Mouse (Mus musculus) layer of hippocampus, postnatal 10 days (tissue): ENCODE measurements around the gene Camk1. TPM values are rescaled to one million over a fixed set of nuclear protein-coding genes. Genes with fewer than 3 reads are reported as not detected.

Experiments
- DNase-seq, 2 experiments: peaks; one replicate each; pipeline ENCODE4 v3.0.0; 2021; ENCODE audit warnings: low spot score in 2 of 2
- total RNA-seq, 2 experiments: library from RNA; stranded (reverse); gene quantifications; 2 replicates each; pipeline ENCODE4 v1.2.3; 2021

Camk1 gene
- total RNA-seq, 2 experiments from 2014 or later: 59.5 to 64.3 TPM

GRCm38 (mm10) chr6:113307481-113308121 is 36.2 kb downstream of the Camk1 start:
- peak in 1 of 2 experiments; percentile 45 for DNase-seq

- no peak for DNase-seq
Measured at GRCm38 (mm10) chr6:113306986-113307349, 36.8 kb downstream of the Camk1 start, which contains the start of gene Brpf1. Gene Brpf1 (plus strand): TSS chr6:113307137.

- DNase-seq: peak; percentile 97 to 99
Measured at GRCm38 (mm10) chr6:113306322-113306985, 37.3 kb downstream of the Camk1 start.

- DNase-seq: no peak
Measured at GRCm38 (mm10) chr6:113302258-113302657, 41.5 kb downstream of the Camk1 start.

GRCm38 (mm10) chr6:113301350-113301749 is 42.4 kb downstream of the Camk1 start:
- DNase-seq: no peak

- DNase-seq: no peak
Measured at GRCm38 (mm10) chr6:113296639-113297038, 47.1 kb downstream of the Camk1 start.

GRCm38 (mm10) chr6:113296046-113296445 is 47.7 kb downstream of the Camk1 start:
- no peak for DNase-seq

GRCm38 (mm10) chr6:113292938-113293337 is 50.8 kb downstream of the Camk1 start:
- DNase-seq: no peak

- DNase-seq: no peak
Measured at GRCm38 (mm10) chr6:113290346-113290745, 53.4 kb downstream of the Camk1 start.

GRCm38 (mm10) chr6:113289346-113289745 is 54.4 kb downstream of the Camk1 start:
- no peak for DNase-seq

- no peak for DNase-seq
Measured at GRCm38 (mm10) chr6:113287236-113287635, 56.5 kb downstream of the Camk1 start.

- no peak for DNase-seq
Measured at GRCm38 (mm10) chr6:113286316-113286715, 57.5 kb downstream of the Camk1 start.

GRCm38 (mm10) chr6:113284931-113285330 is 58.9 kb downstream of the Camk1 start:
- no peak for DNase-seq

Other genes starting within 250 kb of the Camk1 start
- gene Lhfpl4, start 148.6 kb downstream of the Camk1 start, total RNA-seq: 10 to 100 TPM; 93.2 to 95.1 TPM
- 10 to 100 TPM; 18.1 to 20.6 TPM for gene Mtmr14, start 106.1 kb downstream of the Camk1 start, total RNA-seq
- 1 to 10 TPM; 7.1 to 8.1 TPM for gene Cpne9, start 61.7 kb downstream of the Camk1 start, total RNA-seq
- gene Brpf1, start 36.8 kb downstream of the Camk1 start, total RNA-seq: 10 to 100 TPM; 28.3 to 28.6 TPM
- gene Ogg1, start 17.0 kb downstream of the Camk1 start, total RNA-seq: 1 to 10 TPM; 6.7 to 8.0 TPM
- 10 to 100 TPM; 51.0 to 58.4 TPM for gene Tada3, start 33.9 kb upstream of the Camk1 start, total RNA-seq
- 100 to 1,000 TPM; 324 to 337 TPM for gene Arpc4, start 34.1 kb upstream of the Camk1 start, total RNA-seq
- gene Ttll3, start 45.3 kb upstream of the Camk1 start, total RNA-seq: 10 to 100 TPM; 11.2 to 13.2 TPM
- gene Rpusd3, start 75.4 kb upstream of the Camk1 start, total RNA-seq: 10 to 100 TPM; 21.3 to 26.9 TPM
- gene Cidec, start 91.8 kb upstream of the Camk1 start, total RNA-seq: not detected
- gene Jagn1, start 98.6 kb upstream of the Camk1 start, total RNA-seq: 10 to 100 TPM; 42.9 to 44.1 TPM
- under 1 TPM; 0.55 to 0.60 TPM for gene Il17re, start 114.5 kb upstream of the Camk1 start, total RNA-seq
- 1 to 10 TPM; 4.8 to 5.6 TPM for gene Il17rc, start 127.4 kb upstream of the Camk1 start, total RNA-seq
- 10 to 100 TPM; 80.0 to 92.3 TPM for gene Creld1, start 139.3 kb upstream of the Camk1 start, total RNA-seq
- gene Prrt3, start 157.9 kb upstream of the Camk1 start, total RNA-seq: 10 to 100 TPM; 36.7 to 39.7 TPM
- gene Emc3, start 187.7 kb upstream of the Camk1 start, total RNA-seq: 10 to 100 TPM; 75.6 to 77.6 TPM
- gene Fancd2, start 187.7 kb upstream of the Camk1 start, total RNA-seq: 1 to 10 TPM; 3.2 to 4.9 TPM